Mouse (Mus musculus): Measurements from ENCODE around the gene Ctc1. TPM values are rescaled to one million over a fixed set of nuclear protein-coding genes. Genes with fewer than 3 reads are reported as not detected.
"Not testable (repeated sequence)": the region's sequence is repeated elsewhere in the genome, so short reads cannot be mapped to it uniquely, and the experiment has no call there.

The Ctc1 gene
- polyA plus RNA-seq, 1 experiment from 2014 or later = 90.9 TPM

- H3K9me3 ChIP-seq = no peaks in the 10 kb centered on the region
Observed at GRCm38 (mm10) chr11:68982639-68983369, 32.9 kb upstream of the Ctc1 start.

GRCm38 (mm10) chr11:68987365-68987882 lies 28.3 kb upstream of the Ctc1 start:
- WGBS = 92% methylated on average over 11 of the region's 11 CpGs
- DNase-seq (ENCODE audit: low spot score) = no peak
- peaks cover 70% of the 10 kb centered on the region for H3K36me3 ChIP-seq
- no peak overlapping the region for H3K27ac ChIP-seq
- H3K4me1 ChIP-seq (replicated peaks) = no peaks in the 10 kb centered on the region
- H3K4me3 ChIP-seq = no peak overlapping the region
- H3K27me3 ChIP-seq (ENCODE audit: insufficient read depth, poor library complexity, severe bottlenecking) = no peaks in the 10 kb centered on the region
- no peaks in the 10 kb centered on the region for H3K9me3 ChIP-seq

More at GRCm38 (mm10) chr11:68982639-68983369, 32.9 kb upstream of the Ctc1 start:
- 30% methylated on average over 4 of the region's 4 CpGs for WGBS
- Histone ChIP-seq H3K4me3 (no peak overlapping the region), H3K27me3 (ENCODE audit: insufficient read depth, poor library complexity, severe bottlenecking) (no peaks in the 10 kb centered on the region), H3K36me3 (peaks cover 25% of the 10 kb centered on the region), H3K4me1 (replicated peaks) (no peaks in the 10 kb centered on the region), H3K27ac (no peak overlapping the region)
- peak; percentile 82 for DNase-seq (ENCODE audit: low spot score)

GRCm38 (mm10) chr11:68988341-68988740 lies 27.4 kb upstream of the Ctc1 start:
- WGBS = 93% methylated on average over 17 of the region's 17 CpGs
- peaks cover 79% of the 10 kb centered on the region for H3K36me3 ChIP-seq

GRCm38 (mm10) chr11:68993122-68993521 lies 22.6 kb upstream of the Ctc1 start:
- no peak for DNase-seq (ENCODE audit: low spot score)
- H3K27ac ChIP-seq = no peak overlapping the region
- peaks cover 99% of the 10 kb centered on the region for H3K36me3 ChIP-seq
- H3K4me3 ChIP-seq = no peak overlapping the region
- no peaks in the 10 kb centered on the region for H3K9me3 ChIP-seq
- no peaks in the 10 kb centered on the region for H3K27me3 ChIP-seq (ENCODE audit: insufficient read depth, poor library complexity, severe bottlenecking)
- no peaks in the 10 kb centered on the region for H3K4me1 ChIP-seq (replicated peaks)
- WGBS = 93% methylated on average over 7 of the region's 7 CpGs

More at GRCm38 (mm10) chr11:68988341-68988740, 27.4 kb upstream of the Ctc1 start:
- H3K27me3 ChIP-seq (ENCODE audit: insufficient read depth, poor library complexity, severe bottlenecking) = no peaks in the 10 kb centered on the region
- H3K27ac ChIP-seq = no peak overlapping the region
- no peaks in the 10 kb centered on the region for H3K9me3 ChIP-seq
- H3K4me3 ChIP-seq = no peak overlapping the region
- H3K4me1 ChIP-seq (replicated peaks) = no peaks in the 10 kb centered on the region
- no peak for DNase-seq (ENCODE audit: low spot score)

- no peak for DNase-seq (ENCODE audit: low spot score)
- no peak overlapping the region for H3K27ac ChIP-seq
- H3K36me3 ChIP-seq = peaks cover 100% of the 10 kb centered on the region
- 92% methylated on average over 3 of the region's 3 CpGs for WGBS
- no peaks in the 10 kb centered on the region for H3K9me3 ChIP-seq
- no peaks in the 10 kb centered on the region for H3K27me3 ChIP-seq (ENCODE audit: insufficient read depth, poor library complexity, severe bottlenecking)
- H3K4me3 ChIP-seq = no peak overlapping the region
- H3K4me1 ChIP-seq (replicated peaks) = no peaks in the 10 kb centered on the region
Observed at GRCm38 (mm10) chr11:68994377-68994776, 21.3 kb upstream of the Ctc1 start.

- Histone ChIP-seq H3K36me3 (peaks cover 100% of the 10 kb centered on the region), H3K27ac (no peak overlapping the region), H3K4me1 (replicated peaks) (no peaks in the 10 kb centered on the region), H3K4me3 (no peak overlapping the region), H3K9me3 (no peaks in the 10 kb centered on the region), H3K27me3 (ENCODE audit: insufficient read depth, poor library complexity, severe bottlenecking) (no peaks in the 10 kb centered on the region)
- WGBS = 96% methylated on average over 4 of the region's 4 CpGs
- no peak for DNase-seq (ENCODE audit: low spot score)
Observed at GRCm38 (mm10) chr11:68997080-68997479, 18.6 kb upstream of the Ctc1 start.

- H3K9me3 ChIP-seq; H3K27ac ChIP-seq; DNase-seq (ENCODE audit: low spot score); H3K4me3 ChIP-seq; H3K27me3 ChIP-seq (ENCODE audit: insufficient read depth, poor library complexity, severe bottlenecking): not testable (repeated sequence)
- WGBS = 94% methylated on average over 4 of the region's 4 CpGs
- Histone ChIP-seq H3K4me1 (replicated peaks) (peaks cover 11% of the 10 kb centered on the region), H3K36me3 (peaks cover 77% of the 10 kb centered on the region)
Observed at GRCm38 (mm10) chr11:69002782-69003181, 12.9 kb upstream of the Ctc1 start.

GRCm38 (mm10) chr11:69003592-69003991 lies 12.1 kb upstream of the Ctc1 start:
- Histone ChIP-seq H3K36me3 (peaks cover 69% of the 10 kb centered on the region), H3K27ac (no peak overlapping the region), H3K4me3 (no peak overlapping the region), H3K27me3 (ENCODE audit: insufficient read depth, poor library complexity, severe bottlenecking) (no peaks in the 10 kb centered on the region), H3K9me3 (no peaks in the 10 kb centered on the region), H3K4me1 (replicated peaks) (peaks cover 12% of the 10 kb centered on the region)
- no peak for DNase-seq (ENCODE audit: low spot score)
- 68% methylated on average over 4 of the region's 4 CpGs for WGBS

- H3K27ac ChIP-seq = no peak overlapping the region
- peaks cover 53% of the 10 kb centered on the region for H3K36me3 ChIP-seq
- no peaks in the 10 kb centered on the region for H3K9me3 ChIP-seq
- peaks cover 12% of the 10 kb centered on the region for H3K4me1 ChIP-seq (replicated peaks)
- no peaks in the 10 kb centered on the region for H3K27me3 ChIP-seq (ENCODE audit: insufficient read depth, poor library complexity, severe bottlenecking)
- WGBS = 90% methylated on average over 7 of the region's 7 CpGs
- DNase-seq (ENCODE audit: low spot score) = no peak
- no peak overlapping the region for H3K4me3 ChIP-seq
Observed at GRCm38 (mm10) chr11:69005193-69005592, 10.5 kb upstream of the Ctc1 start.

GRCm38 (mm10) chr11:69006575-69006974 lies 9.1 kb upstream of the Ctc1 start:
- not testable (repeated sequence) for H3K27me3 ChIP-seq (ENCODE audit: insufficient read depth, poor library complexity, severe bottlenecking); DNase-seq (ENCODE audit: low spot score); H3K4me3 ChIP-seq; H3K27ac ChIP-seq; H3K9me3 ChIP-seq
- Histone ChIP-seq H3K36me3 (peaks cover 39% of the 10 kb centered on the region), H3K4me1 (replicated peaks) (peaks cover 17% of the 10 kb centered on the region)

GRCm38 (mm10) chr11:69008182-69009121 lies 7.3 kb upstream of the Ctc1 start, which contains the start of gene Pfas:
Pfas (minus strand) TSS chr11:69008460.
- WGBS = 9% methylated on average over 38 of the region's 38 CpGs

GRCm38 (mm10) chr11:69009508-69009907 lies 6.2 kb upstream of the Ctc1 start:
- H3K9me3 ChIP-seq = no peaks in the 10 kb centered on the region
- peaks cover 15% of the 10 kb centered on the region for H3K36me3 ChIP-seq
- H3K27me3 ChIP-seq (ENCODE audit: insufficient read depth, poor library complexity, severe bottlenecking) = no peaks in the 10 kb centered on the region
- peaks cover 25% of the 10 kb centered on the region for H3K4me1 ChIP-seq (replicated peaks)
- no peak overlapping the region for H3K4me3 ChIP-seq
- no peak overlapping the region for H3K27ac ChIP-seq
- WGBS = 89% methylated on average over 1 of the region's 1 CpGs
- DNase-seq (ENCODE audit: low spot score) = no peak

More at GRCm38 (mm10) chr11:69008182-69009121, 7.3 kb upstream of the Ctc1 start, which contains the start of gene Pfas:
- H3K36me3 ChIP-seq = peaks cover 20% of the 10 kb centered on the region
- peak within 1 kb of the TSS; percentile 79 for H3K4me3 ChIP-seq
- no peaks in the 10 kb centered on the region for H3K9me3 ChIP-seq
- peak; percentile 95 for DNase-seq (ENCODE audit: low spot score)
- H3K27me3 ChIP-seq (ENCODE audit: insufficient read depth, poor library complexity, severe bottlenecking) = no peaks in the 10 kb centered on the region
- peak within 1 kb of the TSS; percentile 91 for H3K27ac ChIP-seq
- H3K4me1 ChIP-seq (replicated peaks) = peaks cover 25% of the 10 kb centered on the region
